Mouse (Mus musculus): ENCODE measurements around the gene Mmd2. TPM values are rescaled to one million over a fixed set of nuclear protein-coding genes. Genes with fewer than 3 reads are reported as not detected.

The Mmd2 gene
- total RNA-seq, 2 experiments from 2014 or later = 166 to 185 TPM

- DNase-seq (ENCODE audit: extremely low spot score in 1 of 2, low spot score in 1 of 2) = peak; percentile 25 to 45
These were observed 58.5 kb downstream of the Mmd2 start for GRCm38 (mm10) chr5:142549961-142550705.

- no peak for DNase-seq (ENCODE audit: extremely low spot score in 1 of 2, low spot score in 1 of 2)
These were observed 59.2 kb downstream of the Mmd2 start for GRCm38 (mm10) chr5:142549441-142549840.

GRCm38 (mm10) chr5:142547066-142547465 is 61.5 kb downstream of the Mmd2 start:
- no peak for DNase-seq (ENCODE audit: extremely low spot score in 1 of 2, low spot score in 1 of 2)

GRCm38 (mm10) chr5:142546344-142546743 is 62.3 kb downstream of the Mmd2 start:
- no peak for DNase-seq (ENCODE audit: extremely low spot score in 1 of 2, low spot score in 1 of 2)

- DNase-seq (ENCODE audit: extremely low spot score in 1 of 2, low spot score in 1 of 2) = no peak
These were observed 63.4 kb downstream of the Mmd2 start for GRCm38 (mm10) chr5:142545014-142545795.

GRCm38 (mm10) chr5:142537286-142537685 is 71.3 kb downstream of the Mmd2 start:
- no peak for DNase-seq (ENCODE audit: extremely low spot score in 1 of 2, low spot score in 1 of 2)

- DNase-seq (ENCODE audit: extremely low spot score in 1 of 2, low spot score in 1 of 2) = no peak
These were observed 73.2 kb downstream of the Mmd2 start for GRCm38 (mm10) chr5:142535388-142535787.

GRCm38 (mm10) chr5:142529915-142530314 is 78.7 kb downstream of the Mmd2 start, which contains the start of gene Papolb:
Gene Papolb, minus strand, starts transcription at chr5:142530076.
- DNase-seq (ENCODE audit: extremely low spot score in 1 of 2, low spot score in 1 of 2) = no peak

GRCm38 (mm10) chr5:142524711-142525464 is 83.7 kb downstream of the Mmd2 start:
- DNase-seq (ENCODE audit: extremely low spot score in 1 of 2, low spot score in 1 of 2) = no peak

- no peak for DNase-seq (ENCODE audit: extremely low spot score in 1 of 2, low spot score in 1 of 2)
These were observed 87.3 kb downstream of the Mmd2 start for GRCm38 (mm10) chr5:142521195-142521866.

- no peak for DNase-seq (ENCODE audit: extremely low spot score in 1 of 2, low spot score in 1 of 2)
These were observed 88.2 kb downstream of the Mmd2 start for GRCm38 (mm10) chr5:142520360-142520759.

GRCm38 (mm10) chr5:142518973-142519372 is 89.6 kb downstream of the Mmd2 start:
- no peak for DNase-seq (ENCODE audit: extremely low spot score in 1 of 2, low spot score in 1 of 2)

Other genes starting within 250 kb of the Mmd2 start
- gene Foxk1, start 207.3 kb downstream of the Mmd2 start, total RNA-seq (2021) = 10 to 100 TPM; 40.6 to 45.7 TPM
- 10 to 100 TPM; 18.6 to 24.1 TPM for gene Ap5z1, start 144.9 kb downstream of the Mmd2 start, total RNA-seq (2021)
- under 1 TPM; 0.30 to 0.45 TPM for gene Papolb, start 78.7 kb downstream of the Mmd2 start, total RNA-seq (2021)
- gene Radil, start 57.7 kb downstream of the Mmd2 start, total RNA-seq (2021) = 10 to 100 TPM; 14.7 to 15.2 TPM
- gene Wipi2, start 18.9 kb upstream of the Mmd2 start, total RNA-seq (2021) = 100 to 1,000 TPM in 1 of 2 experiments, 10 to 100 TPM in 1; 92.7 to 104 TPM
- 10 to 100 TPM; 52.4 to 60.0 TPM for gene Slc29a4, start 83.7 kb upstream of the Mmd2 start, total RNA-seq (2021)
- gene Tnrc18, start 208.9 kb upstream of the Mmd2 start, total RNA-seq (2021) = 100 to 1,000 TPM; 131 to 158 TPM

Data from layer of hippocampus, postnatal 25 days (tissue).